Mouse (Mus musculus): ENCODE data around the gene AL732309.1. TPM values are rescaled to one million over a fixed set of nuclear protein-coding genes. Genes with fewer than 3 reads are reported as not detected.

The AL732309.1 gene
- polyA plus RNA-seq, 1 experiment from 2014 or later = 4.5 TPM

GRCm38 (mm10) chr2:25273010-25273409 is 26.3 kb upstream of the AL732309.1 start:
- DNase-seq (ENCODE audit: low spot score) (no peak), ATAC-seq (ENCODE audit: low read depth) (no peak)
- H3K9me3 ChIP-seq (ENCODE audit: control insufficient read depth, low read length) = no peaks in the 10 kb centered on the region
- 32% methylated on average over 16 of the region's 16 CpGs for WGBS
- no peaks in the 10 kb centered on the region for H3K27me3 ChIP-seq (replicated peaks; ENCODE audit: control insufficient read depth, insufficient read depth, low read length)
- peaks cover 17% of the 10 kb centered on the region for H3K4me1 ChIP-seq (ENCODE audit: control insufficient read depth, insufficient read depth, low read length)
- peak overlapping the region; percentile 84 for H3K9ac ChIP-seq (ENCODE audit: low read depth, low read length)
- H3K36me3 ChIP-seq (ENCODE audit: control insufficient read depth, insufficient read depth, low read length) = peaks cover 70% of the 10 kb centered on the region
- H3K4me3 ChIP-seq (ENCODE audit: low read depth, low read length) = peak overlapping the region; percentile 84
- H3K4me2 ChIP-seq (ENCODE audit: low read depth, low read length) = peak overlapping the region; percentile 83
- peak overlapping the region; percentile 65; the same call in 1 of the 2 replicates for H3K27ac ChIP-seq (replicated peaks; ENCODE audit: low read depth, low read length)

DNA sequence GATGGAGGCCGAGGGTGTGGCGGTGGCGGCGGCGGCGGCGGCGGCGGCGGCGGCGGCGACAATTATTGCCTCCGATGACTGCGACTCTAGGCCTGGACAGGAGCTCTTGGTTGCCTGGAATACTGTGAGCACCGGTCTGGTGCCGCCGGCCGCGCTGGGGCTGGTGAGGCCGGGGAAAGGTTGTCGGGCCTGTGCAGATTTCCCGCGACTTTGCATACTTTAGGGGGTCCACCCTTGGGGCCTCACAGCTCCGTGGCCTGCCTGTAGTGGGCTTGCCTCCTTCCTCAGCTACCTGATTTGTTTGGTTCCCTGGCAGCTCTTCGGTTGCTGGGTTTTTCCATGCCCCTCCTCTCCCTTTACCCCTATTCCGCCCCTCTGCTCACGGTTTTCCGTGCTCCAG is 25.9 kb upstream of the AL732309.1 start:
- Histone ChIP-seq H3K36me3 (ENCODE audit: control insufficient read depth, insufficient read depth, low read length) (peaks cover 65% of the 10 kb centered on the region), H3K9me3 (ENCODE audit: control insufficient read depth, low read length) (no peaks in the 10 kb centered on the region), H3K4me2 (ENCODE audit: low read depth, low read length) (peak overlapping the region; percentile 83), H3K27me3 (replicated peaks; ENCODE audit: control insufficient read depth, insufficient read depth, low read length) (no peaks in the 10 kb centered on the region), H3K9ac (ENCODE audit: low read depth, low read length) (peak overlapping the region; percentile 84), H3K4me1 (ENCODE audit: control insufficient read depth, insufficient read depth, low read length) (peaks cover 17% of the 10 kb centered on the region), H3K4me3 (ENCODE audit: low read depth, low read length) (peak overlapping the region; percentile 84), H3K27ac (replicated peaks; ENCODE audit: low read depth, low read length) (peak overlapping the region; percentile 65; the same call in 1 of the 2 replicates)
- ATAC-seq (ENCODE audit: low read depth) = peak; percentile 47
- no peak for DNase-seq (ENCODE audit: low spot score)
- WGBS = 2% methylated on average over 5 of the region's 29 CpGs

DNA sequence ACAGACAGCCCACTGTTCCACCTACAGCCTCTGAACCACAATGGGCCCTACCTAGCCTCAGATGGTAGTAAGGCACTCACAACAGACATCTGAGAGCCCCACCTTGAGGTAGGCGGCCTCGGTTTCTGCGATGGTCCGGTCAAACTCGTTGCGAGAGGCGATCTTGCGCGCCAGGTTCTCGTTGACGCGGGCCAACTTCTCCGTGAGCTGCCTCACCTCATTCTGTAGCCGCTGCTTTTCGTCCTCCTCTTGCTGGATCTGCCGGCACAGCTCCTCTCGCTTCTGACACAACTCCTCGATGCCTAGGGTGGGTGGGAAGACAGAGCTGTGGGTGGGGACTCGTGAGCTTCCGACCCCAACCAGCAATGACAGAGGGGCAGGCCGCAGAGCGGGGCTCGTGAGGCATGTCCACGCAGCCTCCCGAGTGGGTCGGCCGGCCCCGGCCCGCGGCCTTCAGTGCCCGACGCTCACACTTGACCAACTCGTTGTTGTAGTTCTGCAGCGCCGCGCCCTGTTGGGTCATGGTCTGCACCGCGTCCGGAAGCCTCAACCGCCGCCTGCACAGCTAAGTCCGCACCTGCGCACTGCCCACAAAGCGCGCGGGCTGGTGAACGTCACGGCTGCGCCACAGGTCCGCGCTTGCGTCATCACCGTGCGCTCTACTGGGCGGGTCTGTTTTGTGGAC is 25.3 kb upstream of the AL732309.1 start, which contains the start of the genes Ssna1 and Anapc2:
Gene Ssna1, minus strand, starts transcription at position 612 of the 685 bp plus-strand sequence.
Gene Anapc2, plus strand, starts transcription at position 652 of the 685 bp plus-strand sequence.
- Histone ChIP-seq H3K4me1 (ENCODE audit: control insufficient read depth, insufficient read depth, low read length) (peaks cover 17% of the 10 kb centered on the region), H3K4me2 (ENCODE audit: low read depth, low read length) (peak within 1 kb of the TSS; percentile 83), H3K27ac (replicated peaks; ENCODE audit: low read depth, low read length) (peak within 1 kb of the TSS; percentile 65), H3K9ac (ENCODE audit: low read depth, low read length) (peak within 1 kb of the TSS; percentile 84), H3K4me3 (ENCODE audit: low read depth, low read length) (peak within 1 kb of the TSS; percentile 84), H3K36me3 (ENCODE audit: control insufficient read depth, insufficient read depth, low read length) (peaks cover 59% of the 10 kb centered on the region), H3K9me3 (ENCODE audit: control insufficient read depth, low read length) (no peaks in the 10 kb centered on the region), H3K27me3 (replicated peaks; ENCODE audit: control insufficient read depth, insufficient read depth, low read length) (no peaks in the 10 kb centered on the region)
- ATAC-seq (ENCODE audit: low read depth) (peak; percentile 97), DNase-seq (ENCODE audit: low spot score) (peak; percentile 98)
- under 1% methylated on average over 37 of the region's 55 CpGs for WGBS

GRCm38 (mm10) chr2:25267746-25268309 is 21.2 kb upstream of the AL732309.1 start:
- ATAC-seq (ENCODE audit: low read depth) (no peak), DNase-seq (ENCODE audit: low spot score) (no peak)
- H3K9ac ChIP-seq (ENCODE audit: low read depth, low read length) = no peak overlapping the region; the same call in 1 of the 2 replicates

DNA sequence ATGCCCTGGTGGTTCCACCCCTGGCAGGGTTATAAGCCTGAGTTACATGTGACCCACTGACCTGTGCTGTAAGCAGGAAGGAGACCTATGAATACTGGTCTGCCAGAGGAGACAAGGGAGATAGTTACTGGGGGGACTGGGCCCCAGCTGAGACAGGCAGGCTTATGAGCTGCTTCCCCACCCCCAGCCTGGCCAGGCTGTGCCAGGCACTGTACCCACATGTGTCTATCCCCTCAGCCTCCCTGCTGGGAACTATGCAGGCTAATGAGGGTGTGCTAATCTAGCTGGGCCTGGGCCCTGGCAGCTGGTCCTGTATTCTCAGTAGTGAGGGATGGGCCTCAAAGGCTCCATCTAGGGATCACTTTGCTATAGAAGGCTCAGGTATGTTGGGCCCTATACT is 20.6 kb upstream of the AL732309.1 start:
- no peak for DNase-seq (ENCODE audit: low spot score)
- peaks cover 16% of the 10 kb centered on the region for H3K27me3 ChIP-seq (replicated peaks; ENCODE audit: control insufficient read depth, insufficient read depth, low read length)
- no peak overlapping the region for H3K4me2 ChIP-seq (ENCODE audit: low read depth, low read length)
- ATAC-seq (ENCODE audit: low read depth) = no peak
- H3K36me3 ChIP-seq (ENCODE audit: control insufficient read depth, insufficient read depth, low read length) = peaks cover 26% of the 10 kb centered on the region
- no peak overlapping the region for H3K4me3 ChIP-seq (ENCODE audit: low read depth, low read length)
- H3K9ac ChIP-seq (ENCODE audit: low read depth, low read length) = peak overlapping the region; percentile 8; the same call in 1 of the 2 replicates
- H3K27ac ChIP-seq (replicated peaks; ENCODE audit: low read depth, low read length) = no peak overlapping the region
- peaks cover 25% of the 10 kb centered on the region for H3K4me1 ChIP-seq (ENCODE audit: control insufficient read depth, insufficient read depth, low read length)
- no peaks in the 10 kb centered on the region for H3K9me3 ChIP-seq (ENCODE audit: control insufficient read depth, low read length)

More at GRCm38 (mm10) chr2:25267746-25268309, 21.2 kb upstream of the AL732309.1 start:
- 60% methylated on average over 4 of the region's 4 CpGs for WGBS
- Histone ChIP-seq H3K27me3 (replicated peaks; ENCODE audit: control insufficient read depth, insufficient read depth, low read length) (peaks cover 14% of the 10 kb centered on the region), H3K4me1 (ENCODE audit: control insufficient read depth, insufficient read depth, low read length) (peaks cover 25% of the 10 kb centered on the region), H3K9me3 (ENCODE audit: control insufficient read depth, low read length) (no peaks in the 10 kb centered on the region), H3K4me2 (ENCODE audit: low read depth, low read length) (no peak overlapping the region), H3K27ac (replicated peaks; ENCODE audit: low read depth, low read length) (no peak overlapping the region), H3K36me3 (ENCODE audit: control insufficient read depth, insufficient read depth, low read length) (peaks cover 26% of the 10 kb centered on the region), H3K4me3 (ENCODE audit: low read depth, low read length) (no peak overlapping the region)

DNA sequence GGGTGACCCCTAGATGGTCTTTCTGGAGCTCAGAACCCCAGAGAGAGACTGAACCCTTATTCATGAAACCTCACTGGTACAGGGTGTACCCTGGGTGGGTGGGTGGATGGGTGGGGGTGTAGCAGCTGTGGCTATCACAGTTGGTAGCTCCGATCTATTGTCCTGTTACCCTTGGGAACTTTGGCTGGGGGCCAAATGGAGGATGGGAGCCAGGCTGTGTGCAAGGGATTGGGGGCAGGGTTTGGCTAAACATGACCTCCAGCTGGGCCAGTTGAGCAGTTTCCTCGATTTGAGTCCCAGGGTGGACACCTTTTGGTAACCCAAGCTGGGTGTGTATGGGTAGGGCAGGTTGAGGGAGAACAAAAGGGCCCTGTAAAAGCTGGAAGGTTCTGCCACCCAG is 20.1 kb upstream of the AL732309.1 start:
- Histone ChIP-seq H3K36me3 (ENCODE audit: control insufficient read depth, insufficient read depth, low read length) (peaks cover 26% of the 10 kb centered on the region), H3K9me3 (ENCODE audit: control insufficient read depth, low read length) (no peaks in the 10 kb centered on the region), H3K4me2 (ENCODE audit: low read depth, low read length) (no peak overlapping the region), H3K9ac (ENCODE audit: low read depth, low read length) (peak overlapping the region; percentile 8; the same call in 1 of the 2 replicates), H3K4me3 (ENCODE audit: low read depth, low read length) (no peak overlapping the region), H3K27ac (replicated peaks; ENCODE audit: low read depth, low read length) (no peak overlapping the region; the same call in 1 of the 2 replicates), H3K27me3 (replicated peaks; ENCODE audit: control insufficient read depth, insufficient read depth, low read length) (peaks cover 16% of the 10 kb centered on the region), H3K4me1 (ENCODE audit: control insufficient read depth, insufficient read depth, low read length) (peaks cover 29% of the 10 kb centered on the region)
- DNase-seq (ENCODE audit: low spot score) (no peak), ATAC-seq (ENCODE audit: low read depth) (no peak)
- WGBS = 56% methylated on average over 2 of the region's 2 CpGs

DNA sequence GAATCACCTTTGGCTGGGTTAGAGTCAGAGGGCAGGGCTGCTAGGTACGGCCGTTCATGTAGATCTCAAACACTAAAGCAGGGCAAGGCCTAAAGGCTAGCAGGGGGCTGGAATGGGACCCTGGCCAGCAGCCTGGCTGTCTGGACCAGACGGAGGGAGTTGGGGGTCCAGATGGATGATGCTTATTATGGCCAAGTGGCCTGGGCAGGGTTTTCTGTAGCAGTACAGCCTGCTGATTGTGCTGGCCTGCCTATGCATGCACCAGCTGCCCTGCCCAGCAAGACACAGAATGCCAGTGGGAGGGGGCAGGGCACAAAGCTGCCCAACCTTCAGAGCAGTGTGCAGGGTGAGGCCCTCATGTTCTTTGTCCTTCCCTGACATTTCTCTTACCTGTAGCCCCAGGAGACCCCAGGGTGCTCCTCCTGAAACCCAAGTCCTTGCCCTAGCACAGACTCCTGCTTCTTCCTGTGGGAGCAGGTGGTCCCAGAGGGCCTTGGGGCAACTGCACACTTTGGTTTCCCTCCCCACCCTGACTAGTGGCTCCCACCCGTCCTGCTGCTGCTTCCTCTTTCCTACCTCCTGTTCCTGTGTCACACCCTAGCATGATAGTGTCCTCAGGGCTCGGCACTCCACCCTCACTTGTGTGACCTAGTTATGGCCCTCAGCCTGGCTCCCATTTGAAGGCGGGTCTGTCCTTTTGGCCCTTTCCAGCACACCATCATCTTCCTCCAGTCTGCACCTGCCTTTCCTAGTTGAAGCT is 19.4 kb upstream of the AL732309.1 start:
- Histone ChIP-seq H3K27ac (replicated peaks; ENCODE audit: low read depth, low read length) (no peak overlapping the region; the same call in 1 of the 2 replicates), H3K4me2 (ENCODE audit: low read depth, low read length) (no peak overlapping the region; the same call in 1 of the 2 replicates), H3K9ac (ENCODE audit: low read depth, low read length) (peak overlapping the region; percentile 5; the same call in 1 of the 2 replicates), H3K4me3 (ENCODE audit: low read depth, low read length) (no peak overlapping the region), H3K27me3 (replicated peaks; ENCODE audit: control insufficient read depth, insufficient read depth, low read length) (peaks cover 16% of the 10 kb centered on the region), H3K4me1 (ENCODE audit: control insufficient read depth, insufficient read depth, low read length) (peaks cover 24% of the 10 kb centered on the region), H3K36me3 (ENCODE audit: control insufficient read depth, insufficient read depth, low read length) (peaks cover 26% of the 10 kb centered on the region), H3K9me3 (ENCODE audit: control insufficient read depth, low read length) (no peaks in the 10 kb centered on the region)
- ATAC-seq (ENCODE audit: low read depth) (no peak), DNase-seq (ENCODE audit: low spot score) (no peak)
- WGBS = 61% methylated on average over 6 of the region's 6 CpGs

- no peak overlapping the region for H3K4me3 ChIP-seq (ENCODE audit: low read depth, low read length)
- H3K36me3 ChIP-seq (ENCODE audit: control insufficient read depth, insufficient read depth, low read length) = peaks cover 15% of the 10 kb centered on the region
- no peak overlapping the region for H3K9ac ChIP-seq (ENCODE audit: low read depth, low read length)
- H3K27me3 ChIP-seq (replicated peaks; ENCODE audit: control insufficient read depth, insufficient read depth, low read length) = peaks cover 16% of the 10 kb centered on the region
- WGBS = 56% methylated on average over 3 of the region's 3 CpGs
- no peaks in the 10 kb centered on the region for H3K9me3 ChIP-seq (ENCODE audit: control insufficient read depth, low read length)
- ATAC-seq (ENCODE audit: low read depth) (no peak), DNase-seq (ENCODE audit: low spot score) (no peak)
- H3K27ac ChIP-seq (replicated peaks; ENCODE audit: low read depth, low read length) = no peak overlapping the region
- peaks cover 21% of the 10 kb centered on the region for H3K4me1 ChIP-seq (ENCODE audit: control insufficient read depth, insufficient read depth, low read length)
- H3K4me2 ChIP-seq (ENCODE audit: low read depth, low read length) = 0 out of 2 replicates have a peak overlapping the region, but pooled peaks have one; percentile 20
These were observed 18.2 kb upstream of the AL732309.1 start for GRCm38 (mm10) chr2:25264851-25265250.
